Mouse (Mus musculus) v-Abl transformed pro-B cells (cell line): ENCODE measurements around the gene Kcne3.

Source experiments
- in situ Hi-C, 2 experiments: fragments of 400-800 bp; cut with MboI; formaldehyde crosslinking; loops; one replicate each; pipeline ENCODE4 v1.15.1; 2025; ENCODE audit not compliant: unreplicated experiment in 2 of 2

The Kcne3 gene

DNA sequence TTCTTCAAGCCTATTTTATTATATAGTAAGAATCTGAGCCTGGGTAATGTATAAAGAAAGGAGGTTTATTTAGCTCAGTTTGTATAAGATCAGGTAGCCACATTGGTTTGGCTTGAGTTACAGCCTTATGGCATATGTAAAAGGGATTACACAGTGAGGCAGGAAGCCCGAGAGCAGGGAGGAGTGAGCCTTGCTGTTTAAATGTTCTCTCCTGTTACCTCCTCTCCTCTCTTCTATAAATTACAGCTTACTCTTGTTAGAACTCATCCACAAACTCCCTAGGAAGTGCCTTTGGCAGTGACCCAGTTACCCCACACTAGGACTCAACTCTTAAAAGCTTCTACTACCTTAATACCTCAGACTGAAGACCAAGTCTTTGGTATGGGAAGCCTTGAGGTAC lies 55.4 kb downstream of the Kcne3 start:
- in situ Hi-C loops = no loop called here

- in situ Hi-C loops = no loop called here
Measured at GRCm38 (mm10) chr7:100233681-100234080, 57.4 kb downstream of the Kcne3 start.
